Comparison of ENCODE assay signal across 8 mouse cellular contexts in the genomic region with DNA sequence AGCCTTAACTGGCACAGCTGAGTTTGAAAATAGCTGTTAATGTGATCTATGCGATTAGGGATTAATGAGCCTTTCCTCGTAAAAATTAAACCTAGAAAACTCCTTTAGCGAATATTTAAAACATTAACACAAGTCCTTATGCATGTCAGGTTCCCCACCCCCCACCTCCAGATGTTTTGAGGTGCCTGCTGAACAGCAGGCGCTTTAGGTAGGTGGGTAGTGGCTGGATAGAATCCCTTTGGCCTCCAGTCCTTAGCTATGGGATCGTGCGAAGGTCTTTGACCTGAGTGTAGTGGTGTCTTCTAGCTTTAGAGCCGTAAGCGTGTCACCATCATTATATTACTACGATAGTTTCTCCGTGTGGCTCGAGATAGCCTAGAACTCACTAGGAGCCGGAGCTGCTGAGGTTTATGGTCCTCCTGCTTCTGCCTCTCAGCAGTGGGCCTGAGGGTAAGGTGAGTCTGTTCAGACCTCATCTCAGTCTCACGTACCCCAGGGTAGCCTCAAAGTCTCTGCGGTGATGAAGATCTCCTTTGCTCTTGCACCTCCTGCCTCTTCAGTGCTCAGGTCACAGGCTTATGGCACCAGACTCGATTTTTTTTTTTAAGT. TPM values are rescaled to one million over a fixed set of nuclear protein-coding genes. Genes with fewer than 3 reads are reported as not detected.
DNase-seq lines count a peak whose midpoint lies in the region; ATAC-seq and TF ChIP-seq lines count a peak whose summit lies in the region.

No protein-coding gene starts in this region.

- H3K4me2 ChIP-seq in hindbrain, embryonic 15.5 days = peak overlapping the region; percentile 67
- H3K4me2 ChIP-seq in liver, embryonic 15.5 days = peak overlapping the region; percentile 75

- no peaks in the 10 kb centered on the region for H3K9me3 ChIP-seq in hindbrain, embryonic 15.5 days
- no peaks in the 10 kb centered on the region for H3K9me3 ChIP-seq in liver, embryonic 15.5 days (replicated peaks)

- H3K4me1 ChIP-seq in lung, adult 2 months (ENCODE audit: control insufficient read depth, insufficient read depth, low read length) = peaks cover 16% of the 10 kb centered on the region
- H3K4me1 ChIP-seq in cortical plate, adult 2 months (ENCODE audit: control insufficient read depth, insufficient read depth, low read length) = peaks cover 8% of the 10 kb centered on the region
- H3K4me1 ChIP-seq in hindbrain, embryonic 15.5 days (replicated peaks) = peaks cover 45% of the 10 kb centered on the region
- H3K4me1 ChIP-seq in liver, embryonic 15.5 days (replicated peaks) = peaks cover 68% of the 10 kb centered on the region

- ATAC-seq in hindbrain, embryonic 15.5 days (ENCODE audit: low FRiP score, low read depth) = no peak
- ATAC-seq in liver, embryonic 15.5 days (ENCODE audit: insufficient read depth) = no peak

- H3K4me3 ChIP-seq in lung, adult 2 months (replicated peaks; ENCODE audit: extremely low read depth, low read depth, low read length) = peak overlapping the region; percentile 48
- peak overlapping the region; percentile 52 for H3K4me3 ChIP-seq in cortical plate, adult 2 months (ENCODE audit: insufficient read depth, low read length)
- H3K4me3 ChIP-seq in hindbrain, embryonic 15.5 days = peak overlapping the region; percentile 83
- peak overlapping the region; percentile 97 for H3K4me3 ChIP-seq in liver, embryonic 15.5 days (replicated peaks)

- H3K36me3 ChIP-seq in hindbrain, embryonic 15.5 days = peaks cover 3% of the 10 kb centered on the region; the same call in 1 of the 2 replicates
- H3K36me3 ChIP-seq in liver, embryonic 15.5 days (replicated peaks) = peaks cover 12% of the 10 kb centered on the region

- H3K9ac ChIP-seq in hindbrain, embryonic 15.5 days = peak overlapping the region; percentile 97
- H3K9ac ChIP-seq in liver, embryonic 15.5 days = peak overlapping the region; percentile 100

- WGBS in lung, adult 2 months = 16% methylated on average over 15 of the region's 15 CpGs
- 24% methylated on average over 15 of the region's 15 CpGs for WGBS in hindbrain, embryonic 15.5 days
- 30% methylated on average over 15 of the region's 15 CpGs for WGBS in liver, embryonic 15.5 days (ENCODE audit: insufficient replicate concordance)

- no peak for TF ChIP-seq POLR2A in lung, adult 2 months (IDR thresholded peaks at IDR 0.05; ENCODE audit: borderline replicate concordance, extremely low read depth, low read depth, low read length)
- no peak for TF ChIP-seq POLR2A in cortical plate, adult 2 months (IDR thresholded peaks at IDR 0.05; ENCODE audit: extremely low read depth, insufficient read depth, low read length)

- H3K27ac ChIP-seq in cortical plate, adult 2 months (ENCODE audit: insufficient read depth, low read length) = peak overlapping the region; percentile 23; the same call in 1 of the 2 replicates
- peak overlapping the region; percentile 99 for H3K27ac ChIP-seq in hindbrain, embryonic 15.5 days (replicated peaks)
- H3K27ac ChIP-seq in liver, embryonic 15.5 days (replicated peaks) = peak overlapping the region; percentile 100

- no peaks in the 10 kb centered on the region for H3K27me3 ChIP-seq in hindbrain, embryonic 15.5 days
- no peaks in the 10 kb centered on the region for H3K27me3 ChIP-seq in liver, embryonic 15.5 days

- no peak for TF ChIP-seq CTCF in lung, adult 2 months (IDR thresholded peaks at IDR 0.05; ENCODE audit: insufficient read depth, low read length)
- no peak for TF ChIP-seq CTCF in cortical plate, adult 2 months (IDR thresholded peaks at IDR 0.05; ENCODE audit: extremely low read depth, insufficient read depth, low read length)

- DNase-seq in lung, adult 2 months = peak; percentile 46
- no peak for DNase-seq in lung, postnatal 10 days
- peak; percentile 34 for DNase-seq in thymus, postnatal 25 days
- DNase-seq in right cerebral cortex, postnatal 25 days = no peak
- no peak for DNase-seq in ovary, postnatal 14 days (ENCODE audit: low spot score)

RNA-seq across cellular contexts. Expression of gene Wbp4, which starts 1.5 kb away (rescaled TPM):
- polyA plus RNA-seq in lung, adult 2 months (2012; rRNA removed) = 6.5 and 6.6 TPM in 2 replicates
- polyA plus RNA-seq in cortical plate, adult 2 months (2012; rRNA removed) = 24.0 and 25.1 TPM in 2 replicates
- 40.1 and 43.1 TPM in 2 replicates for polyA plus RNA-seq in hindbrain, embryonic 15.5 days (2015; fragmentation: Nextera tagmentation; extraction: Ambion mirVana)
- 11.2 and 13.5 TPM in 2 replicates for polyA plus RNA-seq in liver, embryonic 15.5 days (2015; fragmentation: Nextera tagmentation; extraction: Ambion mirVana)

RNA-seq across cellular contexts. Expression of gene Elf1, which starts 1.9 kb away (rescaled TPM):
- polyA plus RNA-seq in lung, adult 2 months (2012; rRNA removed) = 16.9 and 20.9 TPM in 2 replicates
- 4.3 and 4.5 TPM in 2 replicates for polyA plus RNA-seq in cortical plate, adult 2 months (2012; rRNA removed)
- 2.9 and 3.8 TPM in 2 replicates for polyA plus RNA-seq in hindbrain, embryonic 15.5 days (2015; fragmentation: Nextera tagmentation; extraction: Ambion mirVana)
- polyA plus RNA-seq in liver, embryonic 15.5 days (2015; fragmentation: Nextera tagmentation; extraction: Ambion mirVana) = 10.7 and 10.9 TPM in 2 replicates

RNA-seq across cellular contexts. Expression of gene Kbtbd6, which starts 31.2 kb away (rescaled TPM):
- 0.06 and 0.17 TPM in 2 replicates for polyA plus RNA-seq in lung, adult 2 months (2012; rRNA removed)
- polyA plus RNA-seq in cortical plate, adult 2 months (2012; rRNA removed) = 0.83 and 0.86 TPM in 2 replicates
- polyA plus RNA-seq in hindbrain, embryonic 15.5 days (2015; fragmentation: Nextera tagmentation; extraction: Ambion mirVana) = 2.0 and 2.8 TPM in 2 replicates
- 3.8 and 4.0 TPM in 2 replicates for polyA plus RNA-seq in liver, embryonic 15.5 days (2015; fragmentation: Nextera tagmentation; extraction: Ambion mirVana)

RNA-seq across cellular contexts. Expression of gene Kbtbd7, which starts 56.5 kb away (rescaled TPM):
- polyA plus RNA-seq in lung, adult 2 months (2012; rRNA removed) = 6.8 and 6.9 TPM in 2 replicates
- 17.1 and 17.2 TPM in 2 replicates for polyA plus RNA-seq in cortical plate, adult 2 months (2012; rRNA removed)
- 18.2 and 18.8 TPM in 2 replicates for polyA plus RNA-seq in hindbrain, embryonic 15.5 days (2015; fragmentation: Nextera tagmentation; extraction: Ambion mirVana)
- 3.3 and 4.0 TPM in 2 replicates for polyA plus RNA-seq in liver, embryonic 15.5 days (2015; fragmentation: Nextera tagmentation; extraction: Ambion mirVana)

Comparison
In these comparisons a context has a peak if more than half of its experiments do, and no peak if none do; other contexts are left out.
1. DNase-seq: peak in lung, adult 2 months (single experiment) and thymus, postnatal 25 days (single experiment); none in lung, postnatal 10 days (single experiment), right cerebral cortex, postnatal 25 days (single experiment) and ovary, postnatal 14 days (single experiment).
2. H3K27ac ChIP-seq: peak in every context shown above with its lines; median percentile 100 in liver, embryonic 15.5 days; 99 in hindbrain, embryonic 15.5 days; 23 in cortical plate, adult 2 months.
3. Peak in every context shown above with its lines, with median percentiles within 50 percentile points of each other: H3K4me3 ChIP-seq.